Mouse (Mus musculus) forebrain, embryonic 14.5 days (tissue): Measurements from ENCODE around the gene Camkk1. TPM values are rescaled to one million over a fixed set of nuclear protein-coding genes. Genes with fewer than 3 reads are reported as not detected.

ENCODE experiments used
- ATAC-seq: fragments of 200-750 bp; cut with Nextera tagmentation; 2 replicates; pipeline ENCODE4 v1.8.0; 2017; ENCODE audit warnings: mild to moderate bottlenecking, moderate library complexity
- DNase-seq: peaks from one replicate; pipeline ENCODE4 v3.0.0-alpha.2; 2015; ENCODE audit warnings: low spot score
- H3K27ac ChIP-seq: fragments of 300-500 bp; sonication (generic); 2 replicates; pipeline ENCODE4 v1.5.1; 2014; ENCODE audit warnings: low read depth, mild to moderate bottlenecking, control low read depth, low read length, moderate library complexity
- H3K27me3 ChIP-seq: fragments of 300-500 bp; sonication (generic); replicated peaks from 2 replicates; pipeline ENCODE4 v1.6.1; 2014; ENCODE audit warnings: low read length, control low read depth, mixed read lengths; ENCODE audit not compliant: control insufficient read depth, insufficient read depth
- H3K36me3 ChIP-seq: fragments of 300-500 bp; sonication (generic); 2 replicates; pipeline ENCODE4 v1.6.1; 2014; ENCODE audit warnings: low read length, control low read depth; ENCODE audit not compliant: control insufficient read depth, insufficient read depth
- H3K4me1 ChIP-seq: fragments of 300-500 bp; sonication (generic); 2 replicates; pipeline ENCODE4 v1.6.1; 2014; ENCODE audit warnings: antibody characterized with exemption, low read length, control low read depth; ENCODE audit not compliant: control insufficient read depth, insufficient read depth
- H3K4me2 ChIP-seq: fragments of 300-500 bp; sonication (generic); 2 replicates; pipeline ENCODE4 v1.6.1; 2014; ENCODE audit warnings: mild to moderate bottlenecking, control low read depth, low read length
- H3K4me3 ChIP-seq: fragments of 300-500 bp; sonication (generic); 2 replicates; pipeline ENCODE4 v1.5.1; 2014; ENCODE audit warnings: low read depth, low read length, control low read depth
- H3K9ac ChIP-seq: fragments of 300-500 bp; sonication (generic); 2 replicates; pipeline ENCODE4 v1.6.1; 2014; ENCODE audit warnings: mild to moderate bottlenecking, low read length, control low read depth, moderate library complexity
- H3K9me3 ChIP-seq: fragments of 300-500 bp; sonication (generic); replicated peaks from 2 replicates; pipeline ENCODE4 v1.6.1; 2016; ENCODE audit warnings: low read length, control low read depth, mixed read lengths; ENCODE audit not compliant: control insufficient read depth
- WGBS: fragments of 180-500 bp; shearing (Covaris S2); extraction: QIAGEN DNeasy Blood & Tissue Kit; methylation state at CpG from one replicate; pipeline ENCODE4 v1.1.7; 2014; 5-methylcytosine and 5-hydroxymethylcytosine counted together
- polyA plus RNA-seq: library from polyadenylated mRNA; unstranded; fragments of >200 nt; fragmentation: Nextera tagmentation; extraction: Ambion mirVana; gene quantifications from 2 replicates; pipeline ENCODE4 v1.2.1, GENCODE M21; 2014

The Camkk1 gene
- polyA plus RNA-seq, 1 experiment from 2014 or later: 8.0 TPM

GRCm38 (mm10) chr11:72991961-72992360 is 26.8 kb upstream of the Camkk1 start:
- no peaks in the 10 kb centered on the region for H3K36me3 ChIP-seq
- ATAC-seq (no peak), DNase-seq (no peak)
- H3K9ac ChIP-seq: no peak overlapping the region
- no peaks in the 10 kb centered on the region for H3K4me1 ChIP-seq
- H3K27ac ChIP-seq: no peak overlapping the region
- H3K4me3 ChIP-seq: no peak overlapping the region
- H3K9me3 ChIP-seq: no peaks in the 10 kb centered on the region
- 71% methylated on average over 9 of the region's 9 CpGs for WGBS
- H3K4me2 ChIP-seq: no peak overlapping the region
- H3K27me3 ChIP-seq: no peaks in the 10 kb centered on the region

- H3K9me3 ChIP-seq: no peaks in the 10 kb centered on the region
- H3K27ac ChIP-seq: no peak overlapping the region
- 92% methylated on average over 6 of the region's 6 CpGs for WGBS
- DNase-seq (no peak), ATAC-seq (no peak)
- no peaks in the 10 kb centered on the region for H3K27me3 ChIP-seq
- H3K36me3 ChIP-seq: no peaks in the 10 kb centered on the region
- no peak overlapping the region for H3K4me3 ChIP-seq
- H3K4me1 ChIP-seq: no peaks in the 10 kb centered on the region
- no peak overlapping the region for H3K9ac ChIP-seq
- H3K4me2 ChIP-seq: no peak overlapping the region
Measured at GRCm38 (mm10) chr11:72996346-72996745, 22.5 kb upstream of the Camkk1 start.

- WGBS: 86% methylated on average over 2 of the region's 2 CpGs
- no peak overlapping the region for H3K27ac ChIP-seq
- no peak for ATAC-seq
- no peaks in the 10 kb centered on the region for H3K9me3 ChIP-seq
- H3K4me1 ChIP-seq: no peaks in the 10 kb centered on the region
- no peaks in the 10 kb centered on the region for H3K27me3 ChIP-seq
- H3K4me3 ChIP-seq: no peak overlapping the region
- no peak for DNase-seq
- H3K4me2 ChIP-seq: no peak overlapping the region
- no peaks in the 10 kb centered on the region for H3K36me3 ChIP-seq
- H3K9ac ChIP-seq: no peak overlapping the region
Measured at GRCm38 (mm10) chr11:72996781-72997180, 22.0 kb upstream of the Camkk1 start.

GRCm38 (mm10) chr11:72997529-72998326 is 21.1 kb upstream of the Camkk1 start:
- no peaks in the 10 kb centered on the region for H3K36me3 ChIP-seq
- 80% methylated on average over 13 of the region's 13 CpGs for WGBS
- ATAC-seq: no peak
- no peak overlapping the region for H3K27ac ChIP-seq
- DNase-seq: no peak
- no peak overlapping the region for H3K4me3 ChIP-seq
- H3K9ac ChIP-seq: no peak overlapping the region
- no peaks in the 10 kb centered on the region for H3K27me3 ChIP-seq
- H3K4me2 ChIP-seq: no peak overlapping the region
- no peaks in the 10 kb centered on the region for H3K9me3 ChIP-seq
- no peaks in the 10 kb centered on the region for H3K4me1 ChIP-seq

GRCm38 (mm10) chr11:72998771-72999170 is 20.0 kb upstream of the Camkk1 start, which contains the start of gene P2rx1:
P2rx1 (plus strand) TSS chr11:72999103.
- 59% methylated on average over 8 of the region's 8 CpGs for WGBS
- H3K36me3 ChIP-seq: no peaks in the 10 kb centered on the region
- no peak for ATAC-seq

GRCm38 (mm10) chr11:73001029-73001428 is 17.8 kb upstream of the Camkk1 start:
- Histone ChIP-seq H3K36me3 (no peaks in the 10 kb centered on the region), H3K27me3 (no peaks in the 10 kb centered on the region), H3K4me1 (no peaks in the 10 kb centered on the region), H3K4me3 (no peak overlapping the region), H3K9ac (no peak overlapping the region), H3K9me3 (no peaks in the 10 kb centered on the region), H3K4me2 (no peak overlapping the region), H3K27ac (no peak overlapping the region)
- ATAC-seq (no peak), DNase-seq (peak; percentile 65)
- 12% methylated on average over 6 of the region's 6 CpGs for WGBS

More at GRCm38 (mm10) chr11:72998771-72999170, 20.0 kb upstream of the Camkk1 start, which contains the start of gene P2rx1:
- Histone ChIP-seq H3K4me2 (no peak within 1 kb of the TSS), H3K9ac (no peak within 1 kb of the TSS), H3K4me1 (no peaks in the 10 kb centered on the region), H3K27ac (no peak within 1 kb of the TSS), H3K9me3 (no peaks in the 10 kb centered on the region), H3K27me3 (no peaks in the 10 kb centered on the region), H3K4me3 (no peak within 1 kb of the TSS)
- no peak for DNase-seq

GRCm38 (mm10) chr11:73006377-73006776 is 12.4 kb upstream of the Camkk1 start:
- H3K4me2 ChIP-seq: no peak overlapping the region
- no peaks in the 10 kb centered on the region for H3K9me3 ChIP-seq
- 2% methylated on average over 2 of the region's 2 CpGs for WGBS
- no peaks in the 10 kb centered on the region for H3K4me1 ChIP-seq
- peak; percentile 42; the same call in 1 of the 2 replicates for ATAC-seq
- H3K27ac ChIP-seq: no peak overlapping the region
- H3K27me3 ChIP-seq: no peaks in the 10 kb centered on the region
- no peaks in the 10 kb centered on the region for H3K36me3 ChIP-seq
- peak; percentile 74 for DNase-seq
- no peak overlapping the region for H3K4me3 ChIP-seq
- H3K9ac ChIP-seq: no peak overlapping the region

GRCm38 (mm10) chr11:73007113-73007512 is 11.7 kb upstream of the Camkk1 start:
- no peaks in the 10 kb centered on the region for H3K4me1 ChIP-seq
- ATAC-seq (0 out of 2 replicates have a peak, but pooled peaks have one; percentile 32), DNase-seq (peak; percentile 55)
- 17% methylated on average over 3 of the region's 3 CpGs for WGBS
- no peak overlapping the region for H3K4me2 ChIP-seq
- no peaks in the 10 kb centered on the region for H3K36me3 ChIP-seq
- no peaks in the 10 kb centered on the region for H3K9me3 ChIP-seq
- no peak overlapping the region for H3K27ac ChIP-seq
- no peaks in the 10 kb centered on the region for H3K27me3 ChIP-seq
- no peak overlapping the region for H3K4me3 ChIP-seq
- no peak overlapping the region for H3K9ac ChIP-seq
